Mouse (Mus musculus) kidney, embryonic 14.5 days (tissue): ENCODE data around the gene Gm4631. TPM values are rescaled to one million over a fixed set of nuclear protein-coding genes. Genes with fewer than 3 reads are reported as not detected.
"Not testable (repeated sequence)": the region's sequence is repeated elsewhere in the genome, so short reads cannot be mapped to it uniquely, and the experiment has no call there.

ENCODE experiments used
- ATAC-seq: fragments of 200-750 bp; cut with Nextera tagmentation; 2 replicates; pipeline ENCODE4 v1.8.0; 2017; ENCODE audit warnings: moderate number of reproducible peaks, mild to moderate bottlenecking, moderate TSS enrichment, moderate library complexity; ENCODE audit not compliant: low FRiP score, low TSS enrichment
- H3K27ac ChIP-seq: fragments of 300-500 bp; sonication (generic); 2 replicates; pipeline ENCODE4 v1.5.1; 2014; ENCODE audit warnings: low read depth, mild to moderate bottlenecking, low read length, moderate library complexity, mixed read lengths
- H3K27me3 ChIP-seq: fragments of 300-500 bp; sonication (generic); 2 replicates; pipeline ENCODE4 v1.6.1; 2014; ENCODE audit warnings: mild to moderate bottlenecking, low read length; ENCODE audit not compliant: control insufficient read depth, insufficient read depth
- H3K36me3 ChIP-seq: fragments of 300-500 bp; sonication (generic); 2 replicates; pipeline ENCODE4 v1.6.1; 2014; ENCODE audit warnings: low read length, mixed read lengths; ENCODE audit not compliant: control insufficient read depth, insufficient read depth
- H3K4me1 ChIP-seq: fragments of 300-500 bp; sonication (generic); 2 replicates; pipeline ENCODE4 v1.6.1; 2014; ENCODE audit warnings: low read length, mixed read lengths; ENCODE audit not compliant: control insufficient read depth, insufficient read depth
- H3K4me2 ChIP-seq: fragments of 300-500 bp; sonication (generic); replicated peaks from 2 replicates; pipeline ENCODE4 v1.6.1; 2014; ENCODE audit warnings: low read depth, mild to moderate bottlenecking, low read length
- H3K4me3 ChIP-seq: fragments of 300-500 bp; sonication (generic); 2 replicates; pipeline ENCODE4 v1.5.1; 2014; ENCODE audit warnings: mild to moderate bottlenecking, low read length
- H3K9ac ChIP-seq: fragments of 300-500 bp; sonication (generic); 2 replicates; pipeline ENCODE4 v1.6.1; 2014; ENCODE audit warnings: low read depth, mild to moderate bottlenecking, low read length, moderate library complexity
- H3K9me3 ChIP-seq: fragments of 300-500 bp; sonication (generic); 2 replicates; pipeline ENCODE4 v1.6.1; 2016; ENCODE audit warnings: low read length; ENCODE audit not compliant: control insufficient read depth
- WGBS: fragments of 180-500 bp; shearing (Covaris S2); extraction: QIAGEN DNeasy Blood & Tissue Kit; methylation state at CpG from one replicate; pipeline ENCODE4 v1.1.7; 2014; 5-methylcytosine and 5-hydroxymethylcytosine counted together
- polyA plus RNA-seq: library from polyadenylated mRNA; unstranded; fragments of >200 nt; fragmentation: Nextera tagmentation; extraction: Ambion mirVana; gene quantifications from 2 replicates; pipeline ENCODE4 v1.2.1, GENCODE M21; 2014

Gm4631 gene
- polyA plus RNA-seq, result 21.7 and 26.1 TPM in 2 replicates

- H3K27me3 ChIP-seq, H3K9me3 ChIP-seq, H3K9ac ChIP-seq, H3K4me1 ChIP-seq, ATAC-seq, H3K4me3 ChIP-seq, H3K36me3 ChIP-seq, H3K4me2 ChIP-seq, H3K27ac ChIP-seq: not testable (repeated sequence)
- WGBS, result no CpG with 5 or more reads among the region's 8 CpGs
Observed at GRCm38 (mm10) chr2:175338097-175338496, at the start of gene Gm4631. Gene Gm4631, minus strand, starts transcription at chr2:175338197.

- H3K4me1 ChIP-seq, H3K4me3 ChIP-seq, H3K9ac ChIP-seq, H3K27ac ChIP-seq, ATAC-seq, H3K27me3 ChIP-seq, H3K4me2 ChIP-seq, H3K36me3 ChIP-seq, H3K9me3 ChIP-seq: not testable (repeated sequence)
- WGBS, result no CpG with 5 or more reads among the region's 6 CpGs
Observed at GRCm38 (mm10) chr2:175372136-175372535, 34.1 kb upstream of the Gm4631 start, which contains the start of gene Zfp968. Gene Zfp968, plus strand, starts transcription at chr2:175372436.

GRCm38 (mm10) chr2:175274825-175275224 is 63.2 kb downstream of the Gm4631 start, which contains the start of gene Gm14440:
Gene Gm14440, plus strand, starts transcription at chr2:175275125.
- ATAC-seq, H3K36me3 ChIP-seq, H3K4me3 ChIP-seq, H3K27ac ChIP-seq, H3K27me3 ChIP-seq, H3K9ac ChIP-seq, H3K4me1 ChIP-seq, H3K9me3 ChIP-seq, H3K4me2 ChIP-seq: not testable (repeated sequence)
- no CpG with 5 or more reads among the region's 6 CpGs for WGBS

Other genes with a start within 250 kb of the Gm4631 start
- 5.7 and 7.5 TPM in 2 replicates for gene Gm14399, start 196.2 kb downstream of the Gm4631 start, polyA plus RNA-seq
- 1.2 and 1.3 TPM in 2 replicates for gene Gm14443, start 162.3 kb downstream of the Gm4631 start, polyA plus RNA-seq
- gene Gm14391, start 131.3 kb downstream of the Gm4631 start, polyA plus RNA-seq, result 5.3 and 6.4 TPM in 2 replicates
- 6.1 TPM in 1 of 2 replicates, not detected in the other for gene Gm14440, start 63.1 kb downstream of the Gm4631 start, polyA plus RNA-seq
- 4.8 and 5.7 TPM in 2 replicates for gene Zfp968, start 34.2 kb upstream of the Gm4631 start, polyA plus RNA-seq
- gene Gm4724, start 97.6 kb upstream of the Gm4631 start, polyA plus RNA-seq, result 16.9 and 17.1 TPM in 2 replicates
- gene Zfp965, start 131.8 kb upstream of the Gm4631 start, polyA plus RNA-seq, result 6.8 and 7.6 TPM in 2 replicates